Mouse (Mus musculus): ENCODE results near the gene 1700016C15Rik. TPM values are rescaled to one million over a fixed set of nuclear protein-coding genes. Genes with fewer than 3 reads are reported as not detected.
A peak's percentile ranks its signal among the peaks of the same experiment; 100 is the strongest.

The 1700016C15Rik gene
- polyA plus RNA-seq, 1 experiment from 2014 or later = not detected

DNA sequence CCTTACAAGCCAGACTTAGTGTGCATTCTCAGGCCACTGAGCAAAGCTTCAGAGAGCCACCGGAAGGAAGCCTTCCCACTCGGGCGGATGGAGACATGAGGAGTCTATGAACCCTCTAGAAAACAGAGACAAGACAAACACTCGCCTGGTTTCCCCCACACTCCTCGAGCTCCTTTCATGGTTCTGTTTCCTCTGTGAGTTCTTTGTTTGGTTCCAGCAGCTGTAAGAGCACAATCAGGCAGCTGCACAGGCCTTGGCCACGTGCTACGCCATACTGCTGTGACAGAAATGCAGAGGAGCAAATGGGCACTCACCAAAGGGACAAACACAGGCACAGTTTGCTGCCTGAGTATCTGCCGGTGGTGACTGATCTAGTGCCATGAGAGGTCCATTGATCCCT, 29.1 kb upstream of the 1700016C15Rik start:
- ATAC-seq (ENCODE audit: low FRiP score) = no peak
- no peak overlapping the region for H3K27ac ChIP-seq (ENCODE audit: low read depth, low read length)

DNA sequence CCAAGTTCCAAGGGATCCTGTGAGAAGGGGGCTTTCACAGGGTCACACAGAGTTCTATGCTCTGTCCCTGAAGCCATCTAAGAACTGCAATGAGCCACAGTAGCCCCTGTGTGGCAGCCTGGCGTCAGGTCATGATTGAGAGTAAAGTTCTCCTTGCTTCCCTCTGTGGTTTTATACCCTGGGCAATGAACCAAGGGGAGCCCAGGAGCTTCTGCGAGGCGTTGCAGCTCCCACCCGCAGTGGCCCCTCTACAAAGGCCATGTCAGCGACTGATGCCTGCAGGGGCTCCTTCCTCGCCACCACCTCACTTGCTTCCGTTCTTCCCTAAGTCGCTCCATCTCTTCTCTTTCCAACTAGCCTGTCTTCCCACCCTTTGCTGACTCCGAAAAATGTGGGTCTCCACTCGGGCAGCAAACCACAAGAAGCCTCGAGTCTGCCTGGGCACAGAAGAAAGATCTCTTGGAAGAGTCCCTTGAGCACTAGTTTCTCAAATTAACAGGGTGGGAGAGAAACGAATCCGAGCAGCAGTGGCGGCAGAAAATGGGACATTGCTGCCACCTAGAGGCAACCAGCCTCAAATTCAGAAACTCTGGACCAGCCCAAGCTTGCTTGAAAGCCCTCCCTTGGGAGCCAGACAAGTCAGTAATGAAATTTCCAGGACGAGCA, 27.0 kb upstream of the 1700016C15Rik start:
- Histone ChIP-seq H3K4me1 (replicated peaks; ENCODE audit: control insufficient read depth, insufficient read depth, low read length) (peaks cover 2% of the 10 kb centered on the region; the same call in 1 of the 2 replicates), H3K4me3 (ENCODE audit: low read depth, low read length) (peak overlapping the region; percentile 38), H3K27me3 (ENCODE audit: control insufficient read depth, insufficient read depth, low read length) (no peaks in the 10 kb centered on the region), H3K36me3 (ENCODE audit: control insufficient read depth, insufficient read depth, low read length) (no peaks in the 10 kb centered on the region), H3K9me3 (ENCODE audit: control insufficient read depth, low read length) (no peaks in the 10 kb centered on the region), H3K9ac (ENCODE audit: low read depth, low read length) (peak overlapping the region; percentile 55), H3K27ac (ENCODE audit: low read depth, low read length) (no peak overlapping the region), H3K4me2 (replicated peaks; ENCODE audit: low read depth, low read length) (peak overlapping the region; percentile 89)
- DNase-seq (ENCODE audit: low spot score) (peak; percentile 93), ATAC-seq (ENCODE audit: low FRiP score) (peak; percentile 87)
- under 1% methylated on average over 15 of the region's 15 CpGs for WGBS

More for the DNA sequence above, 29.1 kb upstream of the 1700016C15Rik start:
- Histone ChIP-seq H3K27me3 (ENCODE audit: control insufficient read depth, insufficient read depth, low read length) (no peaks in the 10 kb centered on the region), H3K9me3 (ENCODE audit: control insufficient read depth, low read length) (no peaks in the 10 kb centered on the region), H3K9ac (ENCODE audit: low read depth, low read length) (no peak overlapping the region), H3K4me3 (ENCODE audit: low read depth, low read length) (no peak overlapping the region), H3K36me3 (ENCODE audit: control insufficient read depth, insufficient read depth, low read length) (no peaks in the 10 kb centered on the region), H3K4me1 (replicated peaks; ENCODE audit: control insufficient read depth, insufficient read depth, low read length) (peaks cover 2% of the 10 kb centered on the region; the same call in 1 of the 2 replicates), H3K4me2 (replicated peaks; ENCODE audit: low read depth, low read length) (no peak overlapping the region)
- no peak for DNase-seq (ENCODE audit: low spot score)
- 61% methylated on average over 8 of the region's 8 CpGs for WGBS

DNA sequence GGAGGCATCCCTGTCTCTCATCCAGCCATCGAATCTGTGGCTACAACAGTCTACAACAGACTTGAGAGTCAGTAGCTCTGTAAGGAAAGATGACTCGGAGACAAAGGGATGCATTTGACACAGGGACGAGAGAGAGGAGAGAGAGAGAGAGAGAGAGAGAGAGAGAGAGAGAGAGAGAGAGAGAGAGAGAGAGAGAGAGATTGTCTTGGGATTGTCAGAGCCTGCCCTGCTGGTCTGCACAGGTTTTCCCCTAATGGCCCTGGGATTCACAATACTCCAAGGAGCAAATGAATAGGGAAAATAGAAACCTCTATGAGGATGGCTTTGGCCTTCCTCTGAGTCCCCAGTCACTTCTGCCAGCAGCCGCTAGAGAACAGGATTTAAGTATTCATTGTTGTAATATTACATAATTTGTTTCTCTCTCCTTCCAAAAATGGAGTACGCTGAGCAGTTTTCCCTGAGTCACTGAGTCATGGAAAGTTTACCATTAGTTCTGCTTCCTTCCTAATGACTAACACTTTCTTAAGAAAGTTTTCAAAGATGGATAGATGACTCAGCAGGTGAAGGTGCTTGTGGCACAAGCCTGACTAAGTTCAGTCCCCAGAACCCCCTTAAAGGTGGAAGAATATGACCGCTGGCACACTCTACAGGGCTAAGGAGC, 26.3 kb upstream of the 1700016C15Rik start:
- no peaks in the 10 kb centered on the region for H3K36me3 ChIP-seq (ENCODE audit: control insufficient read depth, insufficient read depth, low read length)

DNA sequence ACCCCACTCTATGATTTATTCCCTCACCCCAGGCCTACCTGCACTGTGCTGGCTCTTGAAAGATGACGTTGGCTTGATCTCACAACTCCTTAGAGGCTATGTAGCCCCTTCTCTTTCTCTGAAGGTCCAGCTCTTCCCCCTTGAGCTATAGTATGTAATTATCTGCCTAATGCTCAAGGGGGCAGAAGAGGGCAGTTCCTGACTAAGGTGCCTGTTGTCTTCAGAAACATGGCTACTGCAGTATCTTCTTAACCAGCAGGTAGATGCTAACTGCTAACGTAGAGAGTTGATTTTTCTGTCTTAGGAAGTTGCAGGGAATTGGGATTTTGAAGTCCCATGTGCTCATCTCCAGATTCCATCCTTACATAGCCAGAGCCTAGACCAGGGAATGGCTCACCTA, 24.4 kb upstream of the 1700016C15Rik start:
- no peak overlapping the region for H3K4me3 ChIP-seq (ENCODE audit: low read depth, low read length)
- DNase-seq (ENCODE audit: low spot score) = no peak
- H3K4me1 ChIP-seq (replicated peaks; ENCODE audit: control insufficient read depth, insufficient read depth, low read length) = peaks cover 2% of the 10 kb centered on the region; the same call in 1 of the 2 replicates
- WGBS = 57% methylated on average over 2 of the region's 2 CpGs
- no peak for ATAC-seq (ENCODE audit: low FRiP score)
- H3K27ac ChIP-seq (ENCODE audit: low read depth, low read length) = no peak overlapping the region
- no peaks in the 10 kb centered on the region for H3K9me3 ChIP-seq (ENCODE audit: control insufficient read depth, low read length)
- H3K9ac ChIP-seq (ENCODE audit: low read depth, low read length) = no peak overlapping the region
- H3K36me3 ChIP-seq (ENCODE audit: control insufficient read depth, insufficient read depth, low read length) = no peaks in the 10 kb centered on the region
- H3K4me2 ChIP-seq (replicated peaks; ENCODE audit: low read depth, low read length) = no peak overlapping the region
- H3K27me3 ChIP-seq (ENCODE audit: control insufficient read depth, insufficient read depth, low read length) = no peaks in the 10 kb centered on the region

More for the DNA sequence above, 26.3 kb upstream of the 1700016C15Rik start:
- WGBS = 52% methylated on average over 6 of the region's 6 CpGs
- DNase-seq (ENCODE audit: low spot score) = no peak
- no peaks in the 10 kb centered on the region for H3K9me3 ChIP-seq (ENCODE audit: control insufficient read depth, low read length)
- no peak for ATAC-seq (ENCODE audit: low FRiP score)
- H3K27me3 ChIP-seq (ENCODE audit: control insufficient read depth, insufficient read depth, low read length) = no peaks in the 10 kb centered on the region
- no peak overlapping the region for H3K9ac ChIP-seq (ENCODE audit: low read depth, low read length)
- no peak overlapping the region; the same call in 1 of the 2 replicates for H3K4me2 ChIP-seq (replicated peaks; ENCODE audit: low read depth, low read length)
- H3K4me3 ChIP-seq (ENCODE audit: low read depth, low read length) = no peak overlapping the region
- no peak overlapping the region for H3K27ac ChIP-seq (ENCODE audit: low read depth, low read length)
- H3K4me1 ChIP-seq (replicated peaks; ENCODE audit: control insufficient read depth, insufficient read depth, low read length) = peaks cover 2% of the 10 kb centered on the region; the same call in 1 of the 2 replicates

DNA sequence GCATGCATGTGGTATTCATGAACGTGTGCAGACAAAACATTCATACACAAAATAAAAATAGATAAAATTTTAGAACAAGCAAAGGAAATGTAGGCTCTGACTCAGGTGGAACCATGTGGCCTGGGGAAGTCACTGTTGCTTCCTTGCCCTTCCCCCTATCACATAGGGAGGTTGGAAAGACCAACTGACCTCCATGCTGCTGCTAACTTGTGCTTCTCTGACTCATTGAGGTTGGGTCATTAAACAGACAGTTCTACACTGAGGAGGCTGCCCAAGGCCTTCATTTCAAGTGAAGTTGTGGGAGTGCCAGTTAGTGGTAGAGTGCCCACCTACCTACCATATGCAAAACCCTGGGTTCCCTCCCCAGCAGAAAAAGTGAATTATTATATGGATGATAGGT, 22.0 kb upstream of the 1700016C15Rik start:
- DNase-seq (ENCODE audit: low spot score) = no peak
- no peak overlapping the region for H3K4me3 ChIP-seq (ENCODE audit: low read depth, low read length)
- peaks cover under 1% of the 10 kb centered on the region; the same call in 1 of the 2 replicates for H3K4me1 ChIP-seq (replicated peaks; ENCODE audit: control insufficient read depth, insufficient read depth, low read length)
- 83% methylated on average over 1 of the region's 1 CpGs for WGBS
- no peak overlapping the region for H3K9ac ChIP-seq (ENCODE audit: low read depth, low read length)
- no peak overlapping the region for H3K4me2 ChIP-seq (replicated peaks; ENCODE audit: low read depth, low read length)
- no peaks in the 10 kb centered on the region for H3K9me3 ChIP-seq (ENCODE audit: control insufficient read depth, low read length)
- H3K27me3 ChIP-seq (ENCODE audit: control insufficient read depth, insufficient read depth, low read length) = no peaks in the 10 kb centered on the region
- ATAC-seq (ENCODE audit: low FRiP score) = no peak
- no peak overlapping the region for H3K27ac ChIP-seq (ENCODE audit: low read depth, low read length)
- no peaks in the 10 kb centered on the region for H3K36me3 ChIP-seq (ENCODE audit: control insufficient read depth, insufficient read depth, low read length)

DNA sequence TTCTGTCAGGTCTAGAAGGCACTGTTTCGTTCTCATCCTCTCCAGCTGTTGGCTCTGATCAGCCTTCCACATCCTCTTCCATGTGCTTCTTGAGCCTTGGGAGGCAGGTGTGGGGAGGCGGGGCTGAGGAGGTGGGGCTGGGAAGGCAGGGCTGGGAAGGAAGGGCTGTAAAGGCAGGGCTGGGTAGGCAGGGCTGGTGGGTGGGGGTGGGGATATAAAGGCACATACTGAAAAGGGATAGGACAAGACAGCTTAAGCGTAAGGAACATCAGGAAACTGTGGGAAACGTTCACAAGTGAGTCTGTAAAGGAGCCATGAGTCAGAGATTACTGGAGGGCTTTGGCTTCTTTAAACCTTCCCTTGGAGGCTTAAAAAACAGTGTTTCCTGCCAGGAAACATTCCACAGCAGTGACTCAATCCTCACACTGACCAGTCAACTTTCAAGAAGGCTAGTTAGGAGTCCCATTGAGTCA, 21.0 kb upstream of the 1700016C15Rik start:
- no peak for ATAC-seq (ENCODE audit: low FRiP score)
- Histone ChIP-seq H3K4me1 (replicated peaks; ENCODE audit: control insufficient read depth, insufficient read depth, low read length) (no peaks in the 10 kb centered on the region), H3K4me3 (ENCODE audit: low read depth, low read length) (no peak overlapping the region), H3K9me3 (ENCODE audit: control insufficient read depth, low read length) (no peaks in the 10 kb centered on the region), H3K36me3 (ENCODE audit: control insufficient read depth, insufficient read depth, low read length) (no peaks in the 10 kb centered on the region), H3K9ac (ENCODE audit: low read depth, low read length) (no peak overlapping the region), H3K4me2 (replicated peaks; ENCODE audit: low read depth, low read length) (no peak overlapping the region), H3K27ac (ENCODE audit: low read depth, low read length) (no peak overlapping the region), H3K27me3 (ENCODE audit: control insufficient read depth, insufficient read depth, low read length) (no peaks in the 10 kb centered on the region)
- WGBS = 58% methylated on average over 4 of the region's 4 CpGs
- DNase-seq (ENCODE audit: low spot score) = no peak

DNA sequence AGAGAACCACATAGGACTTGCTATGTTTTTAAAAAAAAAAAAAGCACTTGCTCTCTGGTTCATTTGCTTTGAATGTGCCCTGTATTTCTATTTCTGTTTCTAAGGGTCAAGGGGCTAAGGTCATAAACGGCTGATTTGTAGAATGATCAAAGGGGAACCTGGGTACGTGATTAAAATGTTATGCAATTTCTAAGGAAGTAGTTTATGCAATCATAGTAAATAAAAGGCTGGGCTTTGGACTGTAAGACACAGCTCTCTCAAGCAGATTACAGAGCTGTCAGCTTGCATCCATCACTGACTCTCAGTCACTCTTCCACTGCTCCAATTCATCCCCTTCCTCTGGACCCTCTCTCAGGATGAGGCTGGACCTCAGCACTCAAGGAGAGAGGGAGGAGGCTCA, 18.6 kb upstream of the 1700016C15Rik start:
- no peak for ATAC-seq (ENCODE audit: low FRiP score)
- Histone ChIP-seq H3K36me3 (ENCODE audit: control insufficient read depth, insufficient read depth, low read length) (no peaks in the 10 kb centered on the region), H3K27ac (ENCODE audit: low read depth, low read length) (no peak overlapping the region), H3K4me2 (replicated peaks; ENCODE audit: low read depth, low read length) (no peak overlapping the region), H3K9ac (ENCODE audit: low read depth, low read length) (no peak overlapping the region), H3K4me1 (replicated peaks; ENCODE audit: control insufficient read depth, insufficient read depth, low read length) (no peaks in the 10 kb centered on the region), H3K27me3 (ENCODE audit: control insufficient read depth, insufficient read depth, low read length) (no peaks in the 10 kb centered on the region), H3K4me3 (ENCODE audit: low read depth, low read length) (no peak overlapping the region), H3K9me3 (ENCODE audit: control insufficient read depth, low read length) (no peaks in the 10 kb centered on the region)
- no peak for DNase-seq (ENCODE audit: low spot score)
- WGBS = 79% methylated on average over 2 of the region's 2 CpGs

DNA sequence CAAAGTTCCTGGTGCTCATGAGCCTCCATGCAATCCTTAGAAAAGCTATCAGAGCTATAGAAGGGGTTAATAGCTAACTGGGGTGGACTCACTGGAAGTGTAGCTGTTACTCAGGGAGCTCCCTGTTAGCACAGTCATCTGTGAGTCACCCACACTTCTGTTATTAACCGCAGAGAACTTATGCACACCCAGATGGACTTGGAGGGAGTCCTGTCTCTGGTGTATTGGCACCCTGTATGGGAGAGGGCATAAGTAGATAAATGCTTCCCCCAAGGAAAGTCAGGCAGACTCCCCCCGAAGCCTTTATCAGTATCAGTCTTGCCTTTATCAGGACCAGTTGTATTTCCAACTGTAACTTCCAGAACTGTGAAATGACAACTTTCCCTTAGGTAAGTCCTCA, 18.2 kb upstream of the 1700016C15Rik start:
- DNase-seq (ENCODE audit: low spot score) = no peak
- ATAC-seq (ENCODE audit: low FRiP score) = no peak
- 94% methylated on average over 2 of the region's 2 CpGs for WGBS
- no peak overlapping the region for H3K27ac ChIP-seq (ENCODE audit: low read depth, low read length)
- H3K4me2 ChIP-seq (replicated peaks; ENCODE audit: low read depth, low read length) = no peak overlapping the region
- H3K9me3 ChIP-seq (ENCODE audit: control insufficient read depth, low read length) = no peaks in the 10 kb centered on the region
- no peaks in the 10 kb centered on the region for H3K36me3 ChIP-seq (ENCODE audit: control insufficient read depth, insufficient read depth, low read length)
- no peak overlapping the region for H3K4me3 ChIP-seq (ENCODE audit: low read depth, low read length)
- no peaks in the 10 kb centered on the region for H3K4me1 ChIP-seq (replicated peaks; ENCODE audit: control insufficient read depth, insufficient read depth, low read length)
- H3K9ac ChIP-seq (ENCODE audit: low read depth, low read length) = no peak overlapping the region
- no peaks in the 10 kb centered on the region for H3K27me3 ChIP-seq (ENCODE audit: control insufficient read depth, insufficient read depth, low read length)
